Mouse (Mus musculus) heart, adult 2 months (tissue): Measurements from ENCODE around the gene Prickle3.
A peak's percentile ranks its signal among the peaks of the same experiment; 100 is the strongest.

Source experiments
- CTCF ChIP-seq: fragments of 200-600 bp; IDR thresholded peaks from 2 replicates; pipeline ENCODE4 v1.8.1; 2022; ENCODE audit warnings: antibody characterized with exemption, mild to moderate bottlenecking, moderate library complexity
- EP300 ChIP-seq: fragments of 200-500 bp; IDR thresholded peaks from 2 replicates; pipeline ENCODE4 v1.6.1; 2011; ENCODE audit warnings: low read depth, low read length, control low read depth; ENCODE audit not compliant: insufficient read depth

DNA sequence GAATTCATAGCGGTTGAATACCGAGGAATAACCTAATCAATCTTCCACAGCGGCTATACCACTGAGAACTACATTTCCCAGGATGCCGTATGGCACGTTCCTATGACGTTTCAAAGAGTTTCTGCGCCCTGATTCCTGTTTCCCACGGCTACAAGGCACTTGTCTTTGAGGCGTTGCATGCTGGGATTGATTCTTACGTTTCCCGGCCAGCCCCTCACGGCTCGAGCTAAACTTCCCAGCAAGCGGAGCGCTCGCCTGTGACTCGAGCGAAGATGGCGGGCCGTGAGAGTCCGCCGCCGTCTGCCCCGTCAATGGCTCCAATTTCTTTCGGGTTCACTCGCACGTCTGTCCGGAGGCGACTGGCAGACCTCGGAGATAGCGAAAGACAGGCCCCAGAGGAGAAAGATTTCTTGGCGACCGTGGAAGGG, 39.9 kb downstream of the Prickle3 start, which contains the start of gene Gpkow:
- no peak for TF ChIP-seq CTCF
- 0 out of 2 replicates have a peak, but pooled peaks have one; percentile 22 for TF ChIP-seq EP300
